Mouse (Mus musculus) midbrain, embryonic 11.5 days (tissue): Measurements from ENCODE around the gene Fjx1. TPM values are rescaled to one million over a fixed set of nuclear protein-coding genes. Genes with fewer than 3 reads are reported as not detected.

Experiments used
- polyA plus RNA-seq: library from polyadenylated mRNA; unstranded; fragments of >200 nt; fragmentation: Nextera tagmentation; extraction: Ambion mirVana; gene quantifications from 2 replicates; pipeline ENCODE4 v1.2.1, GENCODE M21; 2014

Fjx1 gene
- polyA plus RNA-seq, 1 experiment from 2014 or later: 25.5 TPM

Other genes starting within 250 kb of the Fjx1 start
- 40.7 and 44.4 TPM in 2 replicates for gene Trim44, start 44.7 kb downstream of the Fjx1 start, polyA plus RNA-seq
- gene Pamr1, start 97.5 kb upstream of the Fjx1 start, polyA plus RNA-seq: 1.8 and 1.9 TPM in 2 replicates
- 15.7 and 16.0 TPM in 2 replicates for gene Slc1a2, start 206.2 kb upstream of the Fjx1 start, polyA plus RNA-seq